Comparison of ENCODE assay signal across 8 mouse cellular contexts in the genomic region with DNA sequence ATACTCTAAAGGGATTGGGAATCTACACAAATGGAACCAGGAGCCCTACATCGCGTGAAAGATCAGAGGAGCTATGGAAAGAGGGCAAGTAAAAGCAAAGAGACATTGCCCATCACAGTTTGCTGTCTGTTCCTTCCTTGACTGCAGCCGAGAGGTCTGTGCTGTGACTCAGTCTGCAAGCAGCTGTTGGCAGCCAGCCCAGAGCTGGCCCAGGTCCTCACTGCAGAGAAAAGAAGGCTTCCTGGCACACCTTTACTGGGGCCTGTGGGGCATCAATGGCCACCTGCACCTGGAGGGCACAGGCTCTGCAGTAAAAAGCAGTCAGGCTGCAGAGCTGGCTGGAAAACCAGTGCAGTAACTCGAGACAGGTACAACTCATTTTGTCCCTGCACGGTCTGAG.
DNase-seq lines count a peak whose midpoint lies in the region; ATAC-seq lines count a peak whose summit lies in the region.

No protein-coding gene starts in this region.

- peak; percentile 31 for DNase-seq in 3134 (ENCODE audit: extremely low read depth, insufficient read length, low spot score)
- DNase-seq in Muller cell, postnatal 12 days (ENCODE audit: inconsistent ontology term) = peak; percentile 72
- peak; percentile 94 for DNase-seq in cerebellum, postnatal 14 days
- peak; percentile 52 for DNase-seq in kidney, postnatal 10 days
- DNase-seq in right cerebral cortex, adult 2 months (ENCODE audit: low spot score in 2 of 2) = peak; percentile 46 to 60
- no peak for DNase-seq in c-Kit-positive CD71-positive TER-119-positive erythroid progenitor cells, embryonic 14.5 days (ENCODE audit: low spot score)
- DNase-seq in spleen, postnatal 14 days (ENCODE audit: low spot score in 2 of 2) = no peak

- ATAC-seq in activated CD4-positive, CD25-positive, alpha-beta regulatory T cell, adult 4 months = no peak

Comparison
In these comparisons a context has a peak if more than half of its experiments do, and no peak if none do; other contexts are left out.
1. DNase-seq: peak in 3134 (single experiment), Muller cell, postnatal 12 days (single experiment), cerebellum, postnatal 14 days (2 of 2), kidney, postnatal 10 days (single experiment) and right cerebral cortex, adult 2 months (2 of 2); none in c-Kit-positive CD71-positive TER-119-positive erythroid progenitor cells, embryonic 14.5 days (single experiment) and spleen, postnatal 14 days (0 of 2).